Mouse (Mus musculus) stomach, embryonic 16.5 days (tissue): ENCODE data around the gene Gart. TPM values are rescaled to one million over a fixed set of nuclear protein-coding genes. Genes with fewer than 3 reads are reported as not detected.
A peak's percentile ranks its signal among the peaks of the same experiment; 100 is the strongest.

Experiments used
- ATAC-seq: fragments of 200-750 bp; cut with Nextera tagmentation; 2 replicates; pipeline ENCODE4 v1.8.0; 2017; ENCODE audit warnings: moderate number of reproducible peaks, moderate TSS enrichment; ENCODE audit not compliant: insufficient read depth, low FRiP score
- H3K27ac ChIP-seq: fragments of 300-500 bp; sonication (generic); 2 replicates; pipeline ENCODE4 v1.5.1; 2014; ENCODE audit warnings: low read length
- H3K27me3 ChIP-seq: fragments of 300-500 bp; sonication (generic); 2 replicates; pipeline ENCODE4 v1.6.1; 2014; ENCODE audit warnings: low read length, control low read depth, mixed read lengths; ENCODE audit not compliant: control insufficient read depth, insufficient read depth
- H3K36me3 ChIP-seq: fragments of 300-500 bp; sonication (generic); 2 replicates; pipeline ENCODE4 v1.6.1; 2014; ENCODE audit warnings: low read length; ENCODE audit not compliant: control insufficient read depth, insufficient read depth
- H3K4me1 ChIP-seq: fragments of 300-500 bp; sonication (generic); 2 replicates; pipeline ENCODE4 v1.6.1; 2014; ENCODE audit warnings: low read length, control low read depth, mixed read lengths; ENCODE audit not compliant: control insufficient read depth, insufficient read depth
- H3K4me2 ChIP-seq: fragments of 300-500 bp; sonication (generic); 2 replicates; pipeline ENCODE4 v1.6.1; 2014; ENCODE audit warnings: low read depth, low read length, mixed read lengths
- H3K4me3 ChIP-seq: fragments of 300-500 bp; sonication (generic); replicated peaks from 2 replicates; pipeline ENCODE4 v1.5.1; 2014; ENCODE audit warnings: mild to moderate bottlenecking, low read length
- H3K9ac ChIP-seq: fragments of 300-500 bp; sonication (generic); 2 replicates; pipeline ENCODE4 v1.6.1; 2014; ENCODE audit warnings: low read length
- H3K9me3 ChIP-seq: fragments of 300-500 bp; sonication (generic); replicated peaks from 2 replicates; pipeline ENCODE4 v1.6.1; 2016; ENCODE audit warnings: low read length, control low read depth; ENCODE audit not compliant: control insufficient read depth
- WGBS: fragments of 180-500 bp; shearing (Covaris S2); extraction: QIAGEN DNeasy Blood & Tissue Kit; methylation state at CpG from one replicate; pipeline ENCODE4 v1.1.7; 2014; 5-methylcytosine and 5-hydroxymethylcytosine counted together
- polyA plus RNA-seq: library from polyadenylated mRNA; unstranded; fragments of >200 nt; fragmentation: Nextera tagmentation; extraction: Ambion mirVana; gene quantifications from 2 replicates; pipeline ENCODE4 v1.2.1, GENCODE M21; 2015

The Gart gene
- polyA plus RNA-seq, 1 experiment from 2014 or later: 104 TPM

DNA sequence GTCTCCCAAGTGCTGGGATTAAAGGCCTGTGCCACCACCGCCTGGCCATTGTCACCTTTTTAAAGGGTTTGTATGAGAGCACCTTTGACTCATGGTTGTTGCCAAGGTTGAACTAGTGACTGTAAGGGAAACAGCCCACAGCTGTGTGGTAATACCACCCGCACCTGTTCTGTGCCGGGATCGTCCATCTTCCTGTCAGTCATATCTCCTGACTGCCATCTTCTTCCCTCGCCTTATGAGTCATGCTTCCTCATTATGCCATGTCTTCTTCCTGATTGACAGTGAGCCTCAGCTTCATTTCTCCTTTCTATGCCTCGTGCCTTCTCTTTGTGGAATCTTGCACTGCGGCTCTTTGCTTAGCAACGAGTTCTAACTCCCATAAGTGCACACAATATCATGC is 39.8 kb downstream of the Gart start:
- ATAC-seq: no peak
- no peaks in the 10 kb centered on the region for H3K36me3 ChIP-seq
- no peak overlapping the region for H3K9ac ChIP-seq
- WGBS: 77% methylated on average over 8 of the region's 8 CpGs
- H3K4me1 ChIP-seq: no peaks in the 10 kb centered on the region
- H3K4me3 ChIP-seq: no peak overlapping the region
- H3K9me3 ChIP-seq: 0 out of 2 replicates have a peak, but pooled peaks cover 3% of the 10 kb centered on the region
- no peaks in the 10 kb centered on the region for H3K27me3 ChIP-seq
- H3K27ac ChIP-seq: no peak overlapping the region
- no peak overlapping the region for H3K4me2 ChIP-seq

GRCm38 (mm10) chr16:91605156-91605555 is 41.6 kb downstream of the Gart start:
- H3K9me3 ChIP-seq: 0 out of 2 replicates have a peak, but pooled peaks cover 3% of the 10 kb centered on the region
- H3K9ac ChIP-seq: no peak overlapping the region
- no peak overlapping the region for H3K27ac ChIP-seq
- no peaks in the 10 kb centered on the region for H3K27me3 ChIP-seq
- WGBS: 77% methylated on average over 6 of the region's 6 CpGs
- no peak for ATAC-seq
- no peak overlapping the region for H3K4me2 ChIP-seq
- H3K4me1 ChIP-seq: peaks cover 6% of the 10 kb centered on the region; the same call in 1 of the 2 replicates
- H3K36me3 ChIP-seq: no peaks in the 10 kb centered on the region
- no peak overlapping the region for H3K4me3 ChIP-seq

- no peak overlapping the region for H3K9ac ChIP-seq
- no peak overlapping the region for H3K4me3 ChIP-seq
- H3K9me3 ChIP-seq: no peaks in the 10 kb centered on the region
- WGBS: 50% methylated on average over 9 of the region's 9 CpGs
- no peak overlapping the region for H3K27ac ChIP-seq
- peaks cover 10% of the 10 kb centered on the region for H3K4me1 ChIP-seq
- no peak overlapping the region for H3K4me2 ChIP-seq
- no peaks in the 10 kb centered on the region; the same call in 1 of the 2 replicates for H3K27me3 ChIP-seq
- no peaks in the 10 kb centered on the region for H3K36me3 ChIP-seq
- no peak for ATAC-seq
Measured at GRCm38 (mm10) chr16:91601693-91602092, 45.1 kb downstream of the Gart start.

DNA sequence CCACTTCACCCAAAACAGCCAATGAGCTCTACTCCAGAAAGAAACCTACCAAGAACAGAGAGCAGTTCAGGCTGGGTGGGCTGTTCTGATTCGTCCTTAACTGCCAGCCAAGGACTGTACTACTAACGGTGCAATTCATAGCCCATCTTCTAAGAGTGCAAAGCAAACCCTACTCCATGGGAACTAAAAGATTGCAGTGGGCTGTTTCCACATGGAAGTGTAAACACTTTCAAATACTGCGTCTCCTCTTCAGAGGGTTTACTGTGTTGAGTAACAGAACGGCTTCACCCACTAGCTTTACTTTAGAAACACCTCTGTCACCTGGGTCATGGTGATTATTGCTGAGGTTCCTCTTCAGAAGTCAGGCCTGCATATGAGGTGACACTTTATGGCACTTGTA is 45.7 kb downstream of the Gart start:
- ATAC-seq: no peak
- H3K9ac ChIP-seq: no peak overlapping the region
- 42% methylated on average over 4 of the region's 4 CpGs for WGBS

DNA sequence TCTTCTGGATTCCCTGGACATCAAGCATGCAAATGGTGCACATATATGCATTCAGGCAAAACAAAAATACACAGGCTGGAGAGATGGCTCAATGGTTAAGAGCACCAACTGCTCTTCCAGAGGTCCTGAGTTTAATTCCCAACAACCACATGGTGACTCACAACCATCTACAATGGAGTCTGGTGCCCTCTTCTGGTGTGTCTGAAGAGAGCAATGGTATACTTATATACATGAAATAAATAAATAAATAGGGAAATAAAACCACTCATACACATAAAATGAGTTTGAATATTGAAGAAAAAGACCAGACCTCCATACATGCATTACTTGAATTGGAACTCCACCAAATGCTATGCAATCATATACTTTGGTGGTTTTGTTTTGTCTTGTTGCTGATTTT is 47.5 kb downstream of the Gart start:
- no peak overlapping the region for H3K4me2 ChIP-seq
- ATAC-seq: no peak
- H3K36me3 ChIP-seq: no peaks in the 10 kb centered on the region
- no peak overlapping the region for H3K9ac ChIP-seq
- no peak overlapping the region for H3K4me3 ChIP-seq
- peaks cover 15% of the 10 kb centered on the region for H3K4me1 ChIP-seq
- no peaks in the 10 kb centered on the region for H3K9me3 ChIP-seq
- no peak overlapping the region for H3K27ac ChIP-seq
- H3K27me3 ChIP-seq: no peaks in the 10 kb centered on the region; the same call in 1 of the 2 replicates

More for the DNA sequence above, 45.7 kb downstream of the Gart start:
- peaks cover 15% of the 10 kb centered on the region for H3K4me1 ChIP-seq
- H3K27me3 ChIP-seq: no peaks in the 10 kb centered on the region; the same call in 1 of the 2 replicates
- no peaks in the 10 kb centered on the region for H3K9me3 ChIP-seq
- no peaks in the 10 kb centered on the region for H3K36me3 ChIP-seq
- no peak overlapping the region for H3K4me3 ChIP-seq
- H3K27ac ChIP-seq: no peak overlapping the region
- no peak overlapping the region for H3K4me2 ChIP-seq

DNA sequence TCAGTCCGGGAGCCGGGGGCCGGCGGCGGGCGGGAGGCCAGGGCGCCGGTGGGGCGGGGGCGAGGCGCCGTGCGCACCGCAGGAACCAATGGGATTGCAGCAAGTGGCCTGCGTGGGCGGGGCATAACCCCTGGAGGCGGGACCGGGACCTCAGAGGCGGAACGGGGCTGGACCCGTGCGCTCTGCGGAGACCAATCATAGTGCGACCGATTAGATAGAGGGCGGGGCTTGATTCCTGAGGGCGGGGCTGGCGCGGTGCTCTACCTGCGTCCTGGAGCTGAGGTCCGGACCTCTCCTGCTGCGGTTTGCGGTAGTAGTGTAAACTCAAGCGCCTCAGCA is 49.1 kb downstream of the Gart start, which contains the start of gene Tmem50b:
Gene Tmem50b (minus strand): TSS at position 129 of the 339 bp plus-strand sequence.
- ATAC-seq: peak; percentile 100
- H3K27ac ChIP-seq: peak within 1 kb of the TSS; percentile 53
- no peaks in the 10 kb centered on the region for H3K36me3 ChIP-seq
- peaks cover 15% of the 10 kb centered on the region for H3K4me1 ChIP-seq
- no peaks in the 10 kb centered on the region; the same call in 1 of the 2 replicates for H3K27me3 ChIP-seq
- peak within 1 kb of the TSS; percentile 80 for H3K4me2 ChIP-seq
- no peaks in the 10 kb centered on the region for H3K9me3 ChIP-seq
- peak within 1 kb of the TSS; percentile 70 for H3K4me3 ChIP-seq
- peak within 1 kb of the TSS; percentile 76 for H3K9ac ChIP-seq
- under 1% methylated on average over 33 of the region's 34 CpGs for WGBS

DNA sequence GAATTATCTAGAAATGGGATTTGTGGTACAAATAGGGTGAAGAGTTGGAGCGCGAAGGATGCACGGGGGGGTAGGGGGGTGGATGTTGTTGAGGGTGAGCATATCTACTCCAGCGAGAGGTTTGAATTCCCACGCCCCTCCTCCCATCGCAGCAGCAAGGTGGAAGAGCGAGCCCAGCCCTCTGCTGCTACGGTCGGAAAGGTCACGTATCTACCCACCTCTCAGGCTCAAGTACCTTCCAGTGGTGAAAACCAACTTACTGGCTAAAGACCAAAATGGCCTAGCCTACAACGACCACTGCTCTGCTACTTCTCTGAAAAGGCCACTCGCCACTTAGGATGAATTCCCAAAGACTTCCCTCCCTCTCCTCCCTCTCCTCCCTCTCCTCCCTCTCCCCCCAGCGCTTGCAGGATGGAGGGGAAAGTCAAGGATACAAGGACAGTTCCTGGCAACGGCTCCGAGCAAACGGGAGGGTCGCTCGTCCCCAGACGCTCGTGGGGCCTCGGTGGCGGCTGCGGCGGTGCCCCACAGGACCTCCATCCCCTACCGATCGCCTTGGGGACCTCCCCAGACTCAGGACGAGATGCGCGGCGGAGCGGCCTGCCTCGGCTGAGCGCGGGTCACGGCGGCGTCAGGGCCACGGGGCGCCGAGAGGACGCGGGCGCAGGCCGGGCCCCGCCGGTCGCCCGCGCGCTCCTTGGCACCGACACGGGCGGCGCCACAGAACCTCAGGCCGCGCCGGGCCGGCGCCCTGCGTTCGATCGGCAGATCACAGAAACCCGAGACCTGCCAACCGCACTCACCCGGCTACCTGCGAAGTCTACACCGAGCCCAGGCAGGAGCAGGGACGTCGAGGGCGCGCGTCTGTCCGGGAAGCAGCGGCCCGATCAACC is 49.7 kb downstream of the Gart start:
- Histone ChIP-seq H3K27me3 (no peaks in the 10 kb centered on the region; the same call in 1 of the 2 replicates), H3K9ac (peak overlapping the region; percentile 76), H3K4me1 (peaks cover 15% of the 10 kb centered on the region), H3K4me2 (peak overlapping the region; percentile 80), H3K9me3 (no peaks in the 10 kb centered on the region), H3K4me3 (peak overlapping the region; percentile 70), H3K27ac (peak overlapping the region; percentile 53), H3K36me3 (no peaks in the 10 kb centered on the region)
- WGBS: under 1% methylated on average over 75 of the region's 75 CpGs
- no peak; the same call in 1 of the 2 replicates for ATAC-seq

DNA sequence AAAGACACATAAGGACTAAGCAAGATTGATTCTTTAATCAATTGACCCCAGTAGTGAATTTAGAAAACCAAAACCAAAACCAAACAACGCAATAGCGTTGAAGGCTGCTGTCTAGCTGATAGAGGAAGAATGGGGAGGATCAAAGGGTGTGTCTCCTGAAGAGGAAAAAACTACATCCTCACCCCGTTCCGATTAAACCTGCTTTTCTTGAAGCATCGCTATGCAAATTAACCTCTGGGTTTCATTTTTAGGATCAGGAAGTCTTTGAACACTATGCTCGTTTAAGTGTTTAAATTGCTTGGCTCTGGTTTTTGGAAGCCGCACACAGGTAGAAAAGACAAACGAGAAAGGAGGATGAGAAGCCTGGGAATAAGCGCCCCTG is 50.4 kb downstream of the Gart start:
- Histone ChIP-seq H3K27ac (peak overlapping the region; percentile 53), H3K36me3 (no peaks in the 10 kb centered on the region), H3K27me3 (no peaks in the 10 kb centered on the region; the same call in 1 of the 2 replicates), H3K9ac (peak overlapping the region; percentile 76), H3K9me3 (no peaks in the 10 kb centered on the region), H3K4me1 (peaks cover 13% of the 10 kb centered on the region), H3K4me2 (peak overlapping the region; percentile 80), H3K4me3 (peak overlapping the region; percentile 70)
- ATAC-seq: no peak
- 19% methylated on average over 9 of the region's 9 CpGs for WGBS

- Histone ChIP-seq H3K27me3 (no peaks in the 10 kb centered on the region; the same call in 1 of the 2 replicates), H3K36me3 (no peaks in the 10 kb centered on the region), H3K27ac (no peak overlapping the region), H3K9ac (no peak overlapping the region), H3K9me3 (no peaks in the 10 kb centered on the region), H3K4me3 (no peak overlapping the region), H3K4me1 (peaks cover 9% of the 10 kb centered on the region), H3K4me2 (no peak overlapping the region)
- WGBS: 87% methylated on average over 6 of the region's 6 CpGs
- ATAC-seq: no peak
Measured at GRCm38 (mm10) chr16:91595076-91595475, 51.7 kb downstream of the Gart start.
